Mouse (Mus musculus) heart, adult 9 months (tissue): Measurements from ENCODE around the gene Tedc1.

ENCODE experiments used
- DNase-seq, 2 experiments: peaks; one replicate each; pipeline ENCODE4 v3.0.0; 2022; ENCODE audit warnings: low spot score in 2 of 2

Gene Tedc1

GRCm38 (mm10) chr12:113152272-113152661 is 4.0 kb upstream of the Tedc1 start:
- DNase-seq, result peak; percentile 58 to 63

DNA sequence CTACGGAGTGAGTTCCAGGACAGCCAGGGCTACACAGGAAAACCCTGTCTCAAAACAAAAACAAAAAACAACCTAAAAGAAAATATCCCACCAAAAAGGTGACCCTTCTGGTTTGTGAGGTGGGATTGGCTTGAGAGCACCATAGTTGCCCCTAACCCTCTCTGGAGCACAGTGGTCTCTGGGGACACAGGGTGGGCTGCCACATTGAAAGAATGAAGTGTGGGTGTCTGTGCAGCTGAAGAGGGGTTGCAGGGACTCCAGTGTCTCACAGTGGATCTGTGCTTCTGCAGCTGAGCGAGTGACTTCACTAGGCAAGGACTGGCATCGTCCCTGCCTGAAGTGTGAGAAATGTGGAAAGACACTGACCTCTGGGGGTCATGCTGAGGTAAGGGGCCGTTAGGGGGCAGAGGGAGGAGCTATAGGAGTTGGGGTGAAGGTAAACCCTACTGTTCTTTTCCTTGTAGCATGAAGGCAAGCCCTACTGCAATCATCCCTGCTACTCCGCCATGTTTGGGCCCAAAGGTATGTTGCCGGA is 3.2 kb upstream of the Tedc1 start:
- no peak for DNase-seq

GRCm38 (mm10) chr12:113153971-113154370 is 2.2 kb upstream of the Tedc1 start:
- DNase-seq, result peak; percentile 39 to 55

- DNase-seq, result no peak
Observed at GRCm38 (mm10) chr12:113154747-113155075, 1.5 kb upstream of the Tedc1 start.

DNA sequence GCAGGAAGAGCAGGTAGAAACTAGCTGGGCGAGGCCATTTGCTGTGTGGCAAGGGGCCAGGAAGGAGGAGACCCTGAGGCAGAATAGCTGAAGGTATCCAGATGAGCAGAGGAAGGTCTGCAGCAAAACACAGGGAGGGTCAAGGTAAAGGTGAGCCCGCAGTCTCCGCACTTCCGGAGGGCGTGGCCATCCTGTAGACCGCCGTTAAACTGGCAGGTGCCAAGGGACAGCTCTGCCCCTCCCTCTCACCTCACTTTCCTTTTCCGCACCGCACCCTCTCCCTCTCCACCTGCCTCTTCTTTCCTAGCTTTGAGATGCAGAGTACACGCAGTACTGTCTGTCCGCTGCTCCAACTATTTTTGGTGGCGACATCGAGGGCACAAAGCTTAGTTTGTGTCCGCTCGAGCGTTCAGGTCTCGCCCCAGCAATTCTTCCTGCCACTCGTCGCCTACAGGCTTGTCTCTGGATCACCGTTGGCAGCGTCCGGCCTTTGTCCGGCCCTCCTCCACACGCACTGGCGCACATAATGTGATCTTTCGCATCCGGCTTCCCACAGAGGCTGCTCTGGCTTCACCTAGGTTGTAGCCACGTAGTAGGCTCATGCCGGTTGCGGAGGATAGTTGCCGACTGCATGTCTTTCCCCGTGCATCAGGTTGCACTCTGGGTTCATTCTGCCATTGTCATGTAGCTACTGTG is 997 bp upstream of the Tedc1 start:
- peak; percentile 64 to 70 for DNase-seq

GRCm38 (mm10) chr12:113156540-113156929 is 314 bp downstream of the Tedc1 start:
- no peak for DNase-seq

DNA sequence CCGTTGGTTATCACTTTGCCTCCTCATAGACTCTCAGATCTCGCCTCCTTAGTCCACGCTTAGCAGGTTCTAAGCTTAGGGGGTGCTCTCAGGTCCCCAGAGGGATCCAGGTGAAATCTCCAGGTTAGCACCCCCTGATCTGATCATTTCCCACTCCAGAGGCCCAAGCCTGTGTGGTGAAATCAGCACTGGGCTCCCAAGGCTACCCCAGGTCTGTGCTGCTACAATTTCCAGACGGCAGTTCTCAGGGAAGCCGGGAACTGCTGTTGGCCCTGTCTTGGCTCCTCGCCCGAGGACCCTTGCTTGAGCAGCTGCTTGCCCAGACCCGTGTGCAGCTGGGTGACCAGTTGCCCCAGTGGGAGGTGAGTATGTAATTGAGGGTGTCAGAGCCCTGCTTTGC is 781 bp downstream of the Tedc1 start:
- no peak for DNase-seq

GRCm38 (mm10) chr12:113157521-113157920 is 1.3 kb downstream of the Tedc1 start:
- DNase-seq, result no peak

GRCm38 (mm10) chr12:113157971-113158370 is 1.8 kb downstream of the Tedc1 start:
- no peak for DNase-seq

DNA sequence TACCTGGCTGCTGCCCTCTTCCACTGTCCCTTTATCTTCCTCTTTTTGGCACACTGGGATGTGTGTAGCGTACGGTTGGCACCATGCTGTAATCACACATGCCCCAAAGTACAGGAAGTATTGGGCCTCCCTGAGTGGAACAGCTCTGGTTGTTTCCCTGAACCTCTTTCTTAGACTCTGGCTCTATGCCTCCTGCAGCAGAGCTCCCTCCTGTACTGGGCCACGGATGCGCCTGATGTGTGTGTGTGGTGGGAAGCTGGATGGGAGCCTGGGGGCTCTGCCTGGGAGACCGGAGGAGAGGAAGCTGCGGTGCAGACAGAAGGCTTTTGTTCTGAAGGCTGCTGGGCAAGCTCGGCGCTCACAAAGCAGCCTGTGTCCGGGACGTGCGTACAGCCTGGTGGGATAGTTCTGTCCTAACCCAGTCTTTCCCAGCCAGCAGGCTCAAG is 7.4 kb downstream of the Tedc1 start:
- no peak for DNase-seq

- peak in 1 of 2 experiments; percentile 33 for DNase-seq
Observed at GRCm38 (mm10) chr12:113168031-113168536, 11.9 kb downstream of the Tedc1 start.

- no peak for DNase-seq
Observed at GRCm38 (mm10) chr12:113176960-113177725, 20.9 kb downstream of the Tedc1 start.

DNA sequence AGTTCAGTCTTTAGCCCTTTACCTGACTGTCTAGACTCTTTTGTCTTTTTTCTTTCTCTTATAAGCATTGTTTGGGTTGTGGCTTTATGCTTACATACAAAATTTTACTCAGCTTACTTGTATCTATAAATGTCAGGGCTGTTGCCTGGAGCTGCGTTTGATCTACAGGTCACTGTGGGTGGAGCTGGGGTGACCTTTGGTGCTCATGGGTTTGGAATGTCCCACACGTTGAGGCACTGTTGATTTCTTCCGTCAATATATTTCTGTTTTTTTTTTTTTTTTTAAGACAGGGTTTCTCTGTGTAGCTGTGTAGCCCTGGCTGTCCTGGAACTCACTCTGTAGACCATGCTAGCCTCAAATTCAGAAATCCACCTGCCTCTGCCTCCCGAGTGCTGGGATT is 24.8 kb downstream of the Tedc1 start:
- DNase-seq, result no peak

DNA sequence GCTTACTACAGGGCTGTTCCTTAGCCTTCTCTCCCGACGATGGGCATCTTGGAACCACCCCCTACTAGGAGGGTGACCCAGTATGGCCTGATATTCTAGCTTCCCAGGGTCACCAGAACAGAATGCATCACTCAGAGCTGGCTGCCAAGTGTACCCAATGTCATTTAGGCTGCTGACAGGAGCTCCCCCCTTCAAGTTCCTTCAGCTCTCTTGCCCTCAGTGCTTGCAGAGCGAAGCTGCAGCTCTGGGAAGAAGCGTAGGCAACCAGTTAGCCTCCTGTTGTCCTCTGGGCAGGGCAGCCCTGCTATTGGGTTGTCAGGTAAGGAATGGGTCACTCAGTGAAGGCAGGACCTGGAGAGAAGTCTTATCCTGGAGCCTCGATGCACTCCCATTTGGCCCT is 28.7 kb downstream of the Tedc1 start:
- no peak for DNase-seq

DNA sequence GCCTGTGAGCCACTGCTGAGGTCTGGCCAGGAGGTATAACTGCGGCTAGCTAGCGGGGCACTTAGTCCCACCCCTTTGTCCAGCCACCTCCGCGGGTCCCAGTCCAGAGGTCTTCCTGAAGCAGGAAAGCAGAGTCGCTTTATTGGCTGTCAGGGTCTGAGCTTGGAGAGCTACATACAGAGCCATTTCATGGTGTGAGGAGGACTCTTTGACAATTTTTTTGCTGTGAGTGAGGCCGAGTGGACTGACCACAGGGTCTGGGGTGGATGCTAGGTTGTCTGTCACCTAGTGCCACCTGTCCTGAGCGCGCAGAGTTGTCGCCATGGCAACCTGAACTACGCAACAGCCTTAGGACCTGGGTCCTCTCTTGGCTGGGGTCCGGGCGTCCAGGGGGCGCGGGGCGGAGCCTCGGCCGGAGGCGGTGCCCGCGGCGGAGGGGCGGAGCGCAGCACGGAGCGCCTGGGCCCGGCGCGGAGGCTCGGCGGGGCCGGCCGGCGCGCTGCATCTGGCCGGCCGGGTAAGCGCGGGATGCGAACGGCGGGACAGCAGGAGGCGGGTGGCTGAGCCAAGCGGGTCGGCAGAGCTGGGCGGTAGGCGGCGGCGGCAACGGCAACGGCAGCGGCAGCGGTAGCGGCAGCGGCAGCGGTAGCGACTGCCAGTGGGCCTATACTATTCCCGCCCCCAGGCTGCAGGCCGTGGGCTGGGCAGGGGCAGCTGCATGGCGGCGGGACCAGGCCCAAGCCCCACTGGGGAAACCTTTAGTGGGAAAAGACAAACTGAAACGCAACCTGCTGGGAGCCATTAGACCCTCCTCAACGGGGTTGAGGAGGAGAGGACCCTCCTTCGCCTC is 29.4 kb downstream of the Tedc1 start, which contains the start of gene Tmem121:
Gene Tmem121, plus strand, starts transcription at position 489 of the 850 bp plus-strand sequence.
- DNase-seq, result no peak

- no peak for DNase-seq
Observed at GRCm38 (mm10) chr12:113186326-113187010, 30.2 kb downstream of the Tedc1 start.

DNA sequence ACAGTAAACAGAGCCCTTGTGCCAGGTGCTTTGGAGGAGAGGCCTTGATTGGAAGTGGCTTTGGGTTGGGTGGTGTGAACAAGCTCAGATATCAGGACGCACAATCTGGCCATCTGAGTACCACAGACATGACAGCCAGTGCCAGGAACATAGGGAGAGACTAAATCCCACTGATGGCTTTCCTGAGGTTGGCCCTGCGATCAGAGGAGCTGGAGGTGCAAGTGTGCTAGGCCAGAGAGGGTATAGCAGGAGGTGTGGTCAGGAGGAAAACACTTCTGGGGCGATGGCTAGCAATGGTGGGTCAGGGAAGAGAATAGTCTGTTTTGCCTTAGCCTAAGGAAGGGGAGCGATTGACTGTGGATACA is 30.8 kb downstream of the Tedc1 start:
- DNase-seq, result no peak

GRCm38 (mm10) chr12:113187584-113188295 is 31.5 kb downstream of the Tedc1 start:
- DNase-seq, result peak; percentile 24 to 39

- DNase-seq, result no peak
Observed at GRCm38 (mm10) chr12:113188349-113189055, 32.3 kb downstream of the Tedc1 start.

GRCm38 (mm10) chr12:113193423-113193822 is 37.2 kb downstream of the Tedc1 start:
- no peak for DNase-seq
